Mouse (Mus musculus) intestine, postnatal 0 days (tissue): ENCODE results near the gene Grin2b. TPM values are rescaled to one million over a fixed set of nuclear protein-coding genes. Genes with fewer than 3 reads are reported as not detected.
A peak's percentile ranks its signal among the peaks of the same experiment; 100 is the strongest.

Experiments
- ATAC-seq: fragments of 200-750 bp; cut with Nextera tagmentation; 2 replicates; pipeline ENCODE4 v1.8.0; 2017; ENCODE audit warnings: mild to moderate bottlenecking, moderate TSS enrichment, moderate library complexity
- H3K27ac ChIP-seq: fragments of 300-500 bp; sonication (generic); 2 replicates; pipeline ENCODE4 v1.5.1; 2014; ENCODE audit warnings: mild to moderate bottlenecking, low read depth, low read length, moderate library complexity
- H3K27me3 ChIP-seq: fragments of 300-500 bp; sonication (generic); replicated peaks from 2 replicates; pipeline ENCODE4 v1.6.1; 2014; ENCODE audit warnings: low read length, mixed read lengths; ENCODE audit not compliant: control insufficient read depth, insufficient read depth
- H3K36me3 ChIP-seq: fragments of 300-500 bp; sonication (generic); 2 replicates; pipeline ENCODE4 v1.6.1; 2014; ENCODE audit warnings: mild to moderate bottlenecking, moderate library complexity; ENCODE audit not compliant: control insufficient read depth, insufficient read depth
- H3K4me1 ChIP-seq: fragments of 300-500 bp; sonication (generic); replicated peaks from 2 replicates; pipeline ENCODE4 v1.6.1; 2014; ENCODE audit warnings: antibody characterized with exemption, low read length, mixed read lengths; ENCODE audit not compliant: control insufficient read depth, insufficient read depth
- H3K4me2 ChIP-seq: fragments of 300-500 bp; sonication (generic); replicated peaks from 2 replicates; pipeline ENCODE4 v1.6.1; 2014; ENCODE audit warnings: low read depth, mild to moderate bottlenecking, moderate library complexity
- H3K4me3 ChIP-seq: fragments of 300-500 bp; sonication (generic); 2 replicates; pipeline ENCODE4 v1.5.1; 2014; ENCODE audit warnings: low read depth, low read length
- H3K9ac ChIP-seq: fragments of 300-500 bp; sonication (generic); 2 replicates; pipeline ENCODE4 v1.6.1; 2014; ENCODE audit warnings: mild to moderate bottlenecking, low read depth, low read length
- H3K9me3 ChIP-seq: fragments of 300-500 bp; sonication (generic); 2 replicates; pipeline ENCODE4 v1.6.1; 2016; ENCODE audit warnings: mixed run types; ENCODE audit not compliant: control insufficient read depth
- CTCF ChIP-seq: sonication (generic); IDR thresholded peaks from 2 replicates; pipeline ENCODE4 v1.5.1; 2016; ENCODE audit warnings: low read depth, mild to moderate bottlenecking, control low read depth, antibody characterized with exemption, moderate library complexity
- WGBS: fragments of 180-500 bp; shearing (Covaris S2); extraction: QIAGEN DNeasy Blood & Tissue Kit; methylation state at CpG from one replicate; pipeline ENCODE4 v1.1.7; 2014; 5-methylcytosine and 5-hydroxymethylcytosine counted together
- polyA plus RNA-seq: library from polyadenylated mRNA; unstranded; fragments of >200 nt; fragmentation: Nextera tagmentation; extraction: Ambion mirVana; gene quantifications from 2 replicates; pipeline ENCODE4 v1.2.1, GENCODE M21; 2015

Grin2b gene
- polyA plus RNA-seq, result not detected in 2 replicates

DNA sequence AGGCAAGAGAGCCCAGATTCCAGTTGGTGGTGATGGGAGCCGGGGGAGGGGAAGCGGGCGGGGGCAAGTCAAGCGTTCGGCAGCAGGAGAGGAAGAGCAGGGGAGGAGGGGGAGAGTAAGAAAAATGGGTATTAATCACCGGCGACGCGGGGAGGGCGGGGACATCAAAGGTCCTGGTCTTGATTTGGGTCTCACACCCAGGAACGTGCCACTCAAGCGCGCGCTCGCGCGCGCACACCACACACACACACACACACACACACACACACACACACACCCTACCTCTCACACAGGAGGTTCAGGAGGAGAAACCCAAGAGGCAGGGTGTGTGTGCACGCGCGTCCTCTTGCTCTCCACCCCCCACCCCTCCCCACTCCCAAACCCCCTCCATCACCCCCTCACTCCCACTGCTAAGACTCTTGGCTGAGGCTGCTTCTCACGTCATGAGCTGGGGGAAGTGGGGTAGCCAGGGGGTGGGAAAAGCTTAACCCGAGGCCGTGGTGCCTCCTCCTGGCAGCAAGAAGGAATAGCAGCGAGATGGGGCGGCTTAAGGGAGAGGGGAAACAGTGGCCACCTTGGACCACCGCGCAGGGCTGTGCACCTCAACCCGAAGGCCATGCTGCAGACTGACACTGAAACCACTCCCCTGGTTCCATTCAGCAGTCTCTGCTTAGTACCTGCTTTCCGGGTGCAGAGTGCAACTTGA lies at the start of gene Grin2b:
Grin2b (minus strand) TSS at position 321 of the 706 bp plus-strand sequence.
- peak; percentile 54 for TF ChIP-seq CTCF
- Histone ChIP-seq H3K27me3 (peaks cover 29% of the 10 kb centered on the region), H3K4me1 (no peaks in the 10 kb centered on the region), H3K4me3 (peak within 1 kb of the TSS; percentile 32), H3K9ac (no peak within 1 kb of the TSS), H3K4me2 (peak within 1 kb of the TSS; percentile 59), H3K36me3 (no peaks in the 10 kb centered on the region), H3K27ac (no peak within 1 kb of the TSS), H3K9me3 (no peaks in the 10 kb centered on the region)
- WGBS, result 2% methylated on average over 29 of the region's 30 CpGs
- ATAC-seq, result peak; percentile 54

- no peak overlapping the region for H3K4me2 ChIP-seq
- WGBS, result 91% methylated on average over 3 of the region's 3 CpGs
- ATAC-seq, result no peak
- no peak overlapping the region for H3K9ac ChIP-seq
- no peak overlapping the region for H3K27ac ChIP-seq
- no peaks in the 10 kb centered on the region for H3K36me3 ChIP-seq
- H3K4me1 ChIP-seq, result no peaks in the 10 kb centered on the region
- no peaks in the 10 kb centered on the region for H3K27me3 ChIP-seq
- TF ChIP-seq CTCF, result no peak
- no peaks in the 10 kb centered on the region for H3K9me3 ChIP-seq
- no peak overlapping the region for H3K4me3 ChIP-seq
Observed at GRCm38 (mm10) chr6:136221894-136222293, 48.6 kb upstream of the Grin2b start.

DNA sequence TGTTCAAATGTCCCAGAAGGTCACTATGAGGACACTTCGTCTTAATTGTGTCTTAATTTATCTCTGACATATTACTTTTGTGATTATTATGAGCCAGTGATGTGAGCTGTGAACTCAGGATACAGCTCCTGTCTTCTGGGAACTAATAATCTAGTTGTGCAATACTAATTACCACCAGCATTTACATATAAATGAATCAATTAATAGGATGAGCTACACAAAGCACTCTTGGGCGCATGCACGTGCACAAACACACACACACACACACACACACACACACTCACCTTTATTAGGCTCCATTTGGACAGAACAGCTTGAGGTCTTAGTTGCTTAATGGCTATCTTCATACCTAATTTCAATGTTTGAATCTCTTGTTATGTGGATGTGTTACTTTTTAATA lies 37.1 kb upstream of the Grin2b start:
- H3K27me3 ChIP-seq, result no peaks in the 10 kb centered on the region
- TF ChIP-seq CTCF, result no peak
- H3K4me2 ChIP-seq, result no peak overlapping the region
- 86% methylated on average over 3 of the region's 3 CpGs for WGBS
- no peak overlapping the region for H3K9ac ChIP-seq
- H3K4me3 ChIP-seq, result no peak overlapping the region
- H3K27ac ChIP-seq, result no peak overlapping the region
- no peaks in the 10 kb centered on the region for H3K36me3 ChIP-seq
- no peaks in the 10 kb centered on the region for H3K4me1 ChIP-seq
- no peak for ATAC-seq
- no peaks in the 10 kb centered on the region for H3K9me3 ChIP-seq

- 82% methylated on average over 2 of the region's 2 CpGs for WGBS
- no peak overlapping the region for H3K27ac ChIP-seq
Observed at GRCm38 (mm10) chr6:136199814-136200213, 26.5 kb upstream of the Grin2b start.

GRCm38 (mm10) chr6:136194616-136195015 lies 21.3 kb upstream of the Grin2b start:
- no peaks in the 10 kb centered on the region for H3K4me1 ChIP-seq
- no peaks in the 10 kb centered on the region for H3K27me3 ChIP-seq
- no peak overlapping the region for H3K4me3 ChIP-seq
- no peak for TF ChIP-seq CTCF
- H3K9ac ChIP-seq, result no peak overlapping the region
- 76% methylated on average over 5 of the region's 5 CpGs for WGBS
- no peak for ATAC-seq
- H3K4me2 ChIP-seq, result no peak overlapping the region
- H3K36me3 ChIP-seq, result no peaks in the 10 kb centered on the region
- no peaks in the 10 kb centered on the region for H3K9me3 ChIP-seq
- H3K27ac ChIP-seq, result no peak overlapping the region

More at GRCm38 (mm10) chr6:136199814-136200213, 26.5 kb upstream of the Grin2b start:
- H3K36me3 ChIP-seq, result no peaks in the 10 kb centered on the region
- TF ChIP-seq CTCF, result no peak
- no peak for ATAC-seq
- H3K27me3 ChIP-seq, result no peaks in the 10 kb centered on the region
- no peaks in the 10 kb centered on the region for H3K9me3 ChIP-seq
- H3K4me3 ChIP-seq, result no peak overlapping the region
- no peak overlapping the region for H3K9ac ChIP-seq
- H3K4me1 ChIP-seq, result no peaks in the 10 kb centered on the region
- H3K4me2 ChIP-seq, result no peak overlapping the region

DNA sequence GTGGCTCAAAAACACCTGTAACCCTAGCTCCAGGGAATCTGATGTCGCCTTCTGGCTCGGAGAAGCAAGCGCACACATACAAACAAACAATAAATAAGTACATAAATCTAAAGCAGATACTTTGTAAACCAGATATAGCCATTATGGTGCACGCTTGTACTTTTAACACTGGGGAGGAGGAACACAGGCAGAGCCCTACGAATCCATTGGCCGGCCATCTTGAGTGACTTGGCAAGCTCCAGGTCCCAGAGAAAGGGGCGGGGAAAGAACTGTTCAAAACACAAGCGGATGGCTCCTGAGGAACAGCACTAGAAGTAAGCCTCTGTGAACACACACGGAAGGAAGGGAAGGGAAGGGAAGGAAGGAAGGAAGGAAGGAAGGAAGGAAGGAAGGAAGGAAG lies 4.8 kb upstream of the Grin2b start:
- no peak overlapping the region for H3K4me2 ChIP-seq
- H3K4me3 ChIP-seq, result no peak overlapping the region
- no peaks in the 10 kb centered on the region for H3K9me3 ChIP-seq
- H3K27me3 ChIP-seq, result no peaks in the 10 kb centered on the region; the same call in 1 of the 2 replicates
- no peaks in the 10 kb centered on the region for H3K4me1 ChIP-seq
- no peaks in the 10 kb centered on the region for H3K36me3 ChIP-seq
- ATAC-seq, result no peak
- no peak for TF ChIP-seq CTCF
- no peak overlapping the region for H3K27ac ChIP-seq
- WGBS, result 81% methylated on average over 9 of the region's 9 CpGs
- H3K9ac ChIP-seq, result no peak overlapping the region
